Comparison of ENCODE assay signal across 8 mouse cellular contexts in the genomic region with DNA sequence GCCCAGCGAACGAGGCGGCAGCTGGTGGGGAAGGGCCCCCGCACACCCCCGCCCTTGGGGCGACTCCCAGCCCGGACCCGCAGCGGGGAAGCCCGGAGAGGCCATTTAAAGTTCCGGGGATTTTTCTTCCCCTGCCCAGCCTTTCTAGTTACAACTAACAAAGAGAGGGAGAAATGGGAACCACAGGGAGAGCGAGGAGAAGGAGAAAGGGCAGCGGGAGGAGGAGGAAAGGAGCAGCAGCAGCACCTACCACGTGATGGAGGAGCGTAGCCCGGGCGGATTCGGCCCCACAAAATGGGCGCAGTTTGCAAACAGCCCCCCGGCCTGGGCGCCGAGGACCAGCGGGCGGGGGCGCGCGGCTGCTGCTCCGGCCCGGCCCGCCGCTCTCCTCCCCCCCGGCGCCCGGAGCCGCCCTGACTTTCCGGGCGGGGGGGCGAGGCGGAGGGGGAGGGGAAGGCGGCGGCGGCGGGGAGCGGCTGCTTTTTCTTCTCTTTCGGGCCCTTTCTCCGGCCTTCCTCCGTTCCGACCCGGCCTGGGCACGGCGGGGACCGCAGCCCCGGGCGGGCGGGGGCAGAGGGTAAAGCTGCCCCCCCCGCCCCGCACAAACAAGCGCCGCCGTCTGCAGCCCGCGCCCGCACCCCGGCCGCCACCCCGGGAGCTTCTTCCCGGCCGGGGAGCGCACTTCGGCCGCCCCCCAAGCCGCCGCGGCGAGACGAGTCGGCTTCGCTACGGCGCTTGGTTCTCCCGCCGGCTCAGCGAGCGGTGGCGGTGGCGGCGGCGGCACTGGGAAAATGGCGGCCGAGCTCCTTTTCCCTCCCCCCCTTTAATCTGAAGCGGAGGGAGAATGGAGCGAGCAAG. TPM values are rescaled to one million over a fixed set of nuclear protein-coding genes. Genes with fewer than 3 reads are reported as not detected.
DNase-seq lines count a peak whose midpoint lies in the region; ATAC-seq lines count a peak whose summit lies in the region.

No protein-coding gene starts in this region.

- H3K9ac ChIP-seq in midbrain, embryonic 12.5 days (replicated peaks): peak overlapping the region; percentile 99

- H3K4me2 ChIP-seq in midbrain, embryonic 12.5 days (replicated peaks): peak overlapping the region; percentile 65

- DNase-seq in adrenal gland, postnatal 10 days: peak; percentile 79
- DNase-seq in embryonic facial prominence, embryonic 10.5 days (ENCODE audit: low spot score): peak; percentile 87
- DNase-seq in kidney, adult 11 months: peak; percentile 78
- peak; percentile 78 for DNase-seq in left cerebral cortex, postnatal 4 days
- DNase-seq in skeletal muscle tissue, adult 2 months (ENCODE audit: low read depth, low spot score): peak; percentile 67

- peak; percentile 41 for ATAC-seq in granulocyte monocyte progenitor cell, adult 5-6 weeks (replicated peaks; ENCODE audit: poor library complexity, severe bottlenecking)
- peak; percentile 66 for ATAC-seq in midbrain, embryonic 12.5 days (ENCODE audit: low FRiP score, low read depth)
- no peak for ATAC-seq in megakaryocyte-erythroid progenitor cell, adult 5-6 weeks (replicated peaks; ENCODE audit: low FRiP score, low TSS enrichment, poor library complexity, severe bottlenecking)

- no peaks in the 10 kb centered on the region for H3K27me3 ChIP-seq in embryonic facial prominence, embryonic 10.5 days (replicated peaks; ENCODE audit: low read depth, poor library complexity, severe bottlenecking)
- no peaks in the 10 kb centered on the region for H3K27me3 ChIP-seq in midbrain, embryonic 12.5 days

- intact Hi-C loops in left cerebral cortex, postnatal 4 days (cut with DNase I): no loop called here

- H3K27ac ChIP-seq in embryonic facial prominence, embryonic 10.5 days (replicated peaks): peak overlapping the region; percentile 99
- H3K27ac ChIP-seq in midbrain, embryonic 12.5 days (replicated peaks): peak overlapping the region; percentile 100

- WGBS in embryonic facial prominence, embryonic 10.5 days: under 1% methylated on average over 81 of the region's 92 CpGs
- WGBS in midbrain, embryonic 12.5 days: under 1% methylated on average over 68 of the region's 92 CpGs

- peak overlapping the region; percentile 87 for H3K4me3 ChIP-seq in embryonic facial prominence, embryonic 10.5 days
- peak overlapping the region; percentile 85 for H3K4me3 ChIP-seq in midbrain, embryonic 12.5 days

- peaks cover 33% of the 10 kb centered on the region for H3K4me1 ChIP-seq in embryonic facial prominence, embryonic 10.5 days
- H3K4me1 ChIP-seq in midbrain, embryonic 12.5 days: peaks cover 19% of the 10 kb centered on the region

- no peaks in the 10 kb centered on the region for H3K9me3 ChIP-seq in embryonic facial prominence, embryonic 10.5 days
- H3K9me3 ChIP-seq in midbrain, embryonic 12.5 days: no peaks in the 10 kb centered on the region

- H3K36me3 ChIP-seq in embryonic facial prominence, embryonic 10.5 days (replicated peaks): 0 out of 2 replicates have a peak, but pooled peaks cover 3% of the 10 kb centered on the region
- H3K36me3 ChIP-seq in midbrain, embryonic 12.5 days: peaks cover 1% of the 10 kb centered on the region; the same call in 1 of the 2 replicates

RNA-seq across cellular contexts. Expression of a gene that starts 27.0 kb away (rescaled TPM):
- total RNA-seq in adrenal gland, postnatal 10 days (2021): 10 to 100 TPM; 40.9 to 46.3 TPM
- polyA plus RNA-seq in embryonic facial prominence, embryonic 10.5 days (2016; fragmentation: Nextera tagmentation; extraction: Ambion mirVana): 28.7 and 28.9 TPM in 2 replicates
- total RNA-seq in granulocyte monocyte progenitor cell, adult 5-6 weeks (2014; fragmentation: Nextera tagmentation): 53.8 and 60.4 TPM in 2 replicates
- 32.3 and 40.1 TPM in 2 replicates for total RNA-seq in granulocyte monocyte progenitor cell, adult 5-6 weeks (2017)
- total RNA-seq in left cerebral cortex, postnatal 4 days (2021): 10 to 100 TPM; 74.9 to 79.6 TPM
- polyA plus RNA-seq in midbrain, embryonic 12.5 days (2016; fragmentation: Nextera tagmentation; extraction: Ambion mirVana): 36.9 and 38.1 TPM in 2 replicates
- total RNA-seq in megakaryocyte-erythroid progenitor cell, adult 5-6 weeks (2014; fragmentation: Nextera tagmentation): 46.2 and 51.1 TPM in 2 replicates
- total RNA-seq in megakaryocyte-erythroid progenitor cell, adult 5-6 weeks (2017): 22.2 and 26.8 TPM in 2 replicates
